ENCODE assay signal across 7 mouse cellular contexts in genomic region chr7:29521841-29522575, GRCm38 (mm10). TPM values are rescaled to one million over a fixed set of nuclear protein-coding genes. Genes with fewer than 3 reads are reported as not detected.
A peak's percentile ranks its signal among the peaks of the same experiment; 100 is the strongest.
DNase-seq lines count a peak whose midpoint lies in the region; TF ChIP-seq lines count a peak whose summit lies in the region.

No protein-coding gene starts in this region.

- no peak overlapping the region for H3K27ac ChIP-seq in ES-Bruce4 (ENCODE audit: insufficient read depth, low read length)

- no peaks in the 10 kb centered on the region for H3K4me1 ChIP-seq in ES-Bruce4 (ENCODE audit: control insufficient read depth, insufficient read depth, low read length)

- peak; percentile 98 for TF ChIP-seq CTCF in ES-Bruce4 (IDR thresholded peaks at IDR 0.05; ENCODE audit: low read depth, low read length)

- TF ChIP-seq POLR2A in ES-Bruce4 (IDR thresholded peaks at IDR 0.05; ENCODE audit: insufficient read depth, low read length) = no peak

- H3K4me3 ChIP-seq in ES-Bruce4 (ENCODE audit: low read depth, low read length) = no peak overlapping the region

- H3K9me3 ChIP-seq in ES-Bruce4 (replicated peaks; ENCODE audit: control insufficient read depth, insufficient read depth, low read length, poor library complexity, severe bottlenecking) = no peaks in the 10 kb centered on the region

- H3K36me3 ChIP-seq in ES-Bruce4 (ENCODE audit: control insufficient read depth, insufficient read depth, low read length, poor library complexity, severe bottlenecking) = no peaks in the 10 kb centered on the region

- DNase-seq in adipocyte (ENCODE audit: low spot score) = peak; percentile 83
- DNase-seq in embryo, embryonic 10 days (ENCODE audit: low spot score) = peak; percentile 87
- DNase-seq in heart, adult 9 months (ENCODE audit: low spot score in 2 of 2) = peak; percentile 48 to 74
- peak; percentile 79 to 93 for DNase-seq in layer of hippocampus, postnatal 25 days (ENCODE audit: extremely low spot score in 1 of 2, low spot score in 1 of 2)
- DNase-seq in mesoderm, embryonic 11.5 days (ENCODE audit: low read depth, low spot score) = peak; percentile 84
- peak; percentile 64 to 67 for DNase-seq in spleen, postnatal 36 days (ENCODE audit: low spot score in 2 of 2)

- H3K9ac ChIP-seq in ES-Bruce4 (ENCODE audit: low read depth, poor library complexity, severe bottlenecking) = no peak overlapping the region

- no peaks in the 10 kb centered on the region for H3K27me3 ChIP-seq in ES-Bruce4 (ENCODE audit: control insufficient read depth, insufficient read depth, low read length, poor library complexity, severe bottlenecking)

- TF ChIP-seq EP300 in ES-Bruce4 (IDR thresholded peaks at IDR 0.05; ENCODE audit: insufficient read depth, low read depth, low read length) = no peak

RNA-seq across cellular contexts. Expression of gene Sipa1l3, which starts 3.6 kb away (rescaled TPM):
- 29.4 and 31.0 TPM in 2 replicates for polyA plus RNA-seq in ES-Bruce4 (2011; ENCODE audit: insufficient read depth, insufficient read length, low read depth, missing spikeins)
- 100 to 1,000 TPM; 211 to 245 TPM for total RNA-seq in layer of hippocampus, postnatal 25 days (2021)
